Mouse (Mus musculus) E14TG2a.4 (cell line): ENCODE results near the gene Abcb9.

Source experiments
- CTCF ChIP-seq: conservative IDR thresholded peaks from 2 replicates; pipeline ENCODE4 v1.5.1; 2014; ENCODE audit warnings: low read length
- POU5F1 ChIP-seq: IDR thresholded peaks from 2 replicates; pipeline ENCODE4 v1.6.1; 2014; ENCODE audit warnings: low read length, borderline replicate concordance

- TF ChIP-seq CTCF (no peak), POU5F1 (no peak)
Observed at GRCm38 (mm10) chr5:124077241-124077640, 18.4 kb downstream of the Abcb9 start.
